Mouse (Mus musculus) fat pad, adult 2 months (tissue): ENCODE measurements around the gene Phkb.

Experiments
- DNase-seq: peaks from one replicate; pipeline ENCODE4 v3.0.0-alpha.2; 2011; ENCODE audit warnings: low read depth, low spot score; ENCODE audit errors: extremely low read depth

The Phkb gene

GRCm38 (mm10) chr8:86086791-86087190 lies 246.0 kb downstream of the Phkb start:
- DNase-seq, result no peak

DNA sequence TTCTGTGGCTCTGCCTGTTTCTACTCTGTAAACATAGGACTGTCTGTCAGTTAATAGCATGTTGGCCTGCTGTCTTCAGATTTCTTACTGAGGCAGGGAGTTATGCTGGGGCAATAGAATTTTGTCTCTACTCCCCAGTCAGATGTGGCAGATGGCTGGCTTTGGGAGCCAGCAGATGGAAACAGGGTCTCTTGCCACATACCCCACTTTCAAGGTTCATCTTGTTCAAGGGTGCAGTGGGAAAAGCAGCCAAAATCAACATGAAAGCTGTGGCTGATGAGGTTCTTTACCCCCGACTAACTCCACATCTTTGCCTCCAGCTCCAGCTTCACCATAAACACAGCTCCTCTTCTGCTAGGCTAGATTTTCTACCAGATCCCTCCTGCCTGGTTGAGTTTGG lies 246.7 kb downstream of the Phkb start:
- no peak for DNase-seq

DNA sequence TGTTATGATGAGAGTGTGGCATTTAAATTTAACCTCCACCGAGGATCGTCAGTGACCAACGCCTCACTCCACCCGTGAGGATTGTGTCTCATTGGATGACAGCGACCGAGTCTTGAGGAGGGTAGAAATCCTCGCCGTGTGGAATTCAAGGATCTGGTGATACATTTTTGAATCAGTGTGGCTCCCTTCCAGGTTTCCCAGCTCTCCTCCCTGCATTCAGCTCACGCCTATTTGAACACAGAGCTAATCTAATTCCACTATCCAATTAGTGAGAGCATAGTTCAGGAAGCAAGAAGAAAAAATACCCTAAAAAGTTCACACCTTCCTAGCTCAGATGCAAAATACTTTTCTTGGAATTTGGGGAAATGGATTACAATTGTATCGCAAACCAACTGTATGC lies 249.9 kb downstream of the Phkb start:
- no peak for DNase-seq
